Comparison of ENCODE assay signal across 16 mouse cellular contexts in genomic region chr1:30794606-30795005, GRCm38 (mm10).
"Had no signal": no experiment of that assay in that cellular context is flagged by ENCODE, and none has a peak within 500 bp of the region (broad histone marks: within the 10 kb centered on the region; RNA-seq: fewer than 3 reads in every experiment).

No protein-coding gene starts in this region.

- DNase-seq: retina, postnatal 1 day; right cerebral cortex, adult 18-20 months; right cerebral cortex, postnatal 14 days; right cerebral cortex, postnatal 25 days; right cerebral cortex, postnatal 4 days; spleen, adult 18-20 months; thymus, adult 18-20 months; thymus, adult 2 months; thymus, postnatal 14 days; thymus, postnatal 25 days; thymus, postnatal 36 days; thymus, postnatal 4 days had no signal

- H3K27ac ChIP-seq: neural tube, embryonic 13.5 days; neural tube, embryonic 15.5 days; stomach, embryonic 15.5 days; stomach, postnatal 0 days had no signal

- H3K4me1 ChIP-seq: neural tube, embryonic 13.5 days; neural tube, embryonic 15.5 days; stomach, embryonic 15.5 days had no signal

- H3K36me3 ChIP-seq: neural tube, embryonic 13.5 days; neural tube, embryonic 15.5 days; stomach, embryonic 15.5 days had no signal

- H3K27me3 ChIP-seq: neural tube, embryonic 13.5 days; neural tube, embryonic 15.5 days; stomach, embryonic 15.5 days had no signal

- H3K9me3 ChIP-seq: neural tube, embryonic 13.5 days; neural tube, embryonic 15.5 days; stomach, embryonic 15.5 days had no signal

- H3K4me3 ChIP-seq: neural tube, embryonic 13.5 days; neural tube, embryonic 15.5 days; stomach, embryonic 15.5 days had no signal
